Mouse (Mus musculus) T-helper 1 cell (primary cell): Measurements from ENCODE around the gene Glt8d2.

Experiments used
- in situ Hi-C: fragments of 300-600 bp; cut with MboI, MseI; formaldehyde crosslinking; loops from one replicate; pipeline ENCODE4 v1.15.1; 2025; ENCODE audit warnings: high pct_unique_total_duplicates

Gene Glt8d2

GRCm38 (mm10) chr10:82690494-82690893 is at the start of gene Glt8d2:
Gene Glt8d2, minus strand, starts transcription at chr10:82690650.
- in situ Hi-C loops: no loop called here

DNA sequence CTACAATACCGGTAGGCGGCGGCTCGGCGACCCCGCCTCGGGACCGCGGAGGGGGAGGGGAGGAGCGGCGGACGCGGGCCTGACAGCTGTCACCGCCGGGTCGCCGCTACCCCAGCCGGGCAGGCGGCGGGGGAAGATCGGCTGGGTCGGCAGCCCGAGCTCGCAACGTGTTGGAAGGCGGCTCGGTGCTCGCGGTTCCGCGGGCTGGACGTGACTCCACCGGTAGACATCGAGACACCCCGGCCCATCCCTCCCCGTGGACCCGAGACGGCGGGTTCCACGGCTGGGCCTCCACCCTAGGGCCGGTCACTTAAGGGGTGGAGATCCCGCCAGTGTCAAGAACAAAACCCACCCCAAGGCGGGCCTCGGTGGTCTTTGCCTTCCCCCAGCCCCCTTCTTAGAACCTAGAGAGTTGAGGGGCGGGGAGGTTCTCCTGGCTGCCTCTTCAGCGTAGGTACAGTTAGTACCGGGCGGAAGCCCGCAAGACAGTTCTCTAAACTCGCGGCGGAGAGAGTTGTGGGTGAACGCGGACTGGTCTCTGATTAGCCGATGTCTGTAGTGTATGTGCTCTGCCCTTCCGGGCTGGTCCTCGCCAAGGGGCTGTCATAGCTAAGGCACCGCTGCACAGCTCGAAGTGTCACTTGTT is 9.0 kb upstream of the Glt8d2 start:
- in situ Hi-C loops: loop anchor here (5.0 kb wide), 1 partner anchor 57 kb away; no protein-coding TSS in a partner anchor

GRCm38 (mm10) chr10:82698712-82699261 is 8.3 kb upstream of the Glt8d2 start:
- in situ Hi-C loops: loop anchor here (5.0 kb wide), 1 partner anchor 56 kb away; no protein-coding TSS in a partner anchor

- in situ Hi-C loops: loop anchor here (5.0 kb wide), 1 partner anchor 55 kb away; no protein-coding TSS in a partner anchor
Measured at GRCm38 (mm10) chr10:82697305-82697898, 7.0 kb upstream of the Glt8d2 start.

DNA sequence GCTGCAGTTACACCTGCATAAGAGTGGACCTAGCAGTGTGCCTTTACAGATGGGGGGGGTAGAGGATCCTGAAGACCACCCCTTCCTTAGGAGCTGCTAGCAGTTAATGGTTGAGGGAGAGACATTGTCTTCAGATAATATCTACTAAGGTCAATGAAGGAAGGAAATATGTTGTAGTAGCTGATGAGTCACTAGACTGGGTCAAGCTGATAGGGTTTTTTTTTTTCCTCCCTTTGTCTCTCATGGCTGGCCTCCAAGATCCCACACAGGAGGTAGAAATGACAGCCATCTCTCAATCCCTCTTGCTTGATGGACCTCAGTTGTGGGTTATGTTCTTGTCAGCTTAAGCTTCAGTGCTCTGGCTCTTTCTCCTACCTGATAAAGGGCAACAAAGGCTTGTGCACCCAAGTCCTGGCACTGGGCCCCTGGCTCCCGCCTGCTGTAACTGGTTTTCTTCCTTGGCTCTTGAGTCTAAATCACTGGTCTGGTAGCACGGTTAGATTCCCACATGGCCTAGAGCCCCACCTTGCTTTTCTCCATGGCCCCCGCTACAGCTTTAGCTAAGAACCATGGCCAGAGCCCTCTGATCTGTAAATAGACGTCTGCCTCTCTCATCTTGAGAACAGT is 6.1 kb upstream of the Glt8d2 start:
- in situ Hi-C loops: loop anchor here (5.0 kb wide), 1 partner anchor 54 kb away; no protein-coding TSS in a partner anchor

DNA sequence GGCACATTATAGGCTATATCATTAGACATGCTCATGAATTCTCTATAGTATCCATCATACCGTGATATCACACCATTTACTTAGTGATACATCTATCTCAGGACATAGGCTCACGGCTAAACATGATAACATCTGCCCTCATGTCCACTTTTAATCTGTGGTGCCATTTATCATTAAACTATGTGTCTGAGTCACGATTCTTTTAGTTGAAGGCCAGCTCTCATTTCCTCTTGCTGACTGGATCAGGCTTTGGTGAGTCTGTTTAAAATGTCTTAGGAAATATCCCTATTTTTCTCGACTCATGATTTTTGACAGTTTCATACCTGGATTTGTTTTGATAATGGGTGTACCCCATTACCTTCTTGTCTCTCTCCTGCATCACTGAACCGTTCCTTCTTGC is 5.5 kb upstream of the Glt8d2 start, which contains the start of gene Hcfc2:
Gene Hcfc2 (plus strand): TSS at position 205 of the 400 bp plus-strand sequence.
- in situ Hi-C loops: loop anchor here (5.0 kb wide), 1 partner anchor 54 kb away; no protein-coding TSS in a partner anchor

DNA sequence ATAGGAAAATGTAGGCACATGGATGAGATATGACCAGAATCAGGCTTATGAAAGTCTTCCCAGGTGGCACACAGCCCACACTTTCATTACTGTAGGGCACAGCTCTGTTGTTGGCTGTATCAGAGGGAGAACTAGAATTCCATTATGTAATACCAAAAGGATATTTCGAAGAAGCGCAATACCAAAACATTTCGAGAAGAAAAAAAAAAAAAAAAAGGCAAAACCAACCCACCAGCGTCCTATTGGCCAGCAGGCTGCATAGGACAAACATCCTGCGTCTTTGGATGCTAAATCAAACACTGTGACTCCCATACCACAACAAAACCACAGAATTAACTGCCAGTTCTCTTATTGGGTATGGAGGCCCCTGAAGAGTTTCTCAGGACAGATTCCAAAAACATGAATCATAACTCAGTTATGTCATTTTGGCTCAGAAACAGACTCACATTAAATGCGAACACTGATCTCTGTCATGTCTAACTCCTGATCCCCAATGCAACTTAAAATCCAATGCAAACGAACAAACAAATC is 704 bp downstream of the Glt8d2 start:
- in situ Hi-C loops: no loop called here

GRCm38 (mm10) chr10:82685440-82685839 is 5.0 kb downstream of the Glt8d2 start:
- in situ Hi-C loops: no loop called here

DNA sequence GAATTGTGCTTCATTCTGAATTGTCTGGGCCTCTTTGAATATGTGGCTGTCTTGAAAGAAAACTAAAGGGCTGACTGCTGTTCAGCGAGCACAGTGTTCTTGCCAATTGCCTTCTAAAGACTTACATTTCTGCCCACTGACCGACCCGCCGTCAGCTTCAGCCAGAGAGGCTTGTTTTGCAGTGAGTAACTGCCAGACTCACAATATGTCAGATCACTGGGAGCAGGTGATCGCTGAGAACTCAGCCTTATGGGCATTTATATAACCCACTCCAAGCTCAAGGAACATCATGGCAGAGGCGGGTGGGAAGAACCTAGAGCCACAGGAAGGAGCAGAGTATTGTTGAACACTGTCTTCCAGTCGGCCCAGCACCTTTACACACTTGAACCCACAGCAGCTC is 8.8 kb downstream of the Glt8d2 start:
- in situ Hi-C loops: no loop called here

DNA sequence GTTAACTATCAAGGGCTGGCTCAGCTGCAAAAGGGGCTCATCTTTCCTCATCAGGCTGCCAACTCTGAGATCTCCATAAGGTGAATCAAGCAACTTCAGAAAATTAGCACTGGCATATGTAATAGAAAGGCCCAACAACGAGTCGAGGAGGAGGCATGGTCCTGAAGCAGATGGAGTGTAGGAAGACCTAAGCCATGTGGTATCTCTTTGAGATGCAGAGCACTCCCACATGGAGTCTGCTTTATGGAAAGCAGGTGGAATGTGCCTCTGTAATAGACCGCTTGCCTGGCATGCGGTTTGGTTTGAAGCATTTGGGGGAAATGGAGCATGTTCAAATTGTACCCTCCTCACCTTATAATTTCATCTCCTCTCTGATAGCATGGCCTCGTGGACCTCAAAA is 9.7 kb downstream of the Glt8d2 start:
- in situ Hi-C loops: no loop called here

GRCm38 (mm10) chr10:82676949-82677348 is 13.5 kb downstream of the Glt8d2 start:
- in situ Hi-C loops: no loop called here

DNA sequence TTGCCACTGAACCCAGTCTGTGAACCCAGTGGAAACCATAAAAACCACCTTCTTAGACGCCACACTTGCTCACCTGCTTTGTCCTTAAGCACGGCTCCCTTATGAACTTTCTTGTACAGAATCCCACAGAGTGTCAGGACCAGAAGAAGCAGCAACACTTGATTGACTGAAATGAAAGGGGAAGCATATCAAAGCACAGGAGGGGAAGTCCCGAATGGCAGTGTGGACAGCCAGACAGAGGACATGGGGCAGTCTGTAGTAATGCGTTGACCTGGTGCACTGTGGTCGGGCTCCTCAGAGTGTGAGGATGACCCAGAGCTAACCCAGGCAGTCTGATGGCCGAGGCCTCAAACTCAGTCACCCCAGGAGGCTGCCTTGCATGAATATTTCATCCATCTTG is 20.2 kb downstream of the Glt8d2 start:
- in situ Hi-C loops: no loop called here

DNA sequence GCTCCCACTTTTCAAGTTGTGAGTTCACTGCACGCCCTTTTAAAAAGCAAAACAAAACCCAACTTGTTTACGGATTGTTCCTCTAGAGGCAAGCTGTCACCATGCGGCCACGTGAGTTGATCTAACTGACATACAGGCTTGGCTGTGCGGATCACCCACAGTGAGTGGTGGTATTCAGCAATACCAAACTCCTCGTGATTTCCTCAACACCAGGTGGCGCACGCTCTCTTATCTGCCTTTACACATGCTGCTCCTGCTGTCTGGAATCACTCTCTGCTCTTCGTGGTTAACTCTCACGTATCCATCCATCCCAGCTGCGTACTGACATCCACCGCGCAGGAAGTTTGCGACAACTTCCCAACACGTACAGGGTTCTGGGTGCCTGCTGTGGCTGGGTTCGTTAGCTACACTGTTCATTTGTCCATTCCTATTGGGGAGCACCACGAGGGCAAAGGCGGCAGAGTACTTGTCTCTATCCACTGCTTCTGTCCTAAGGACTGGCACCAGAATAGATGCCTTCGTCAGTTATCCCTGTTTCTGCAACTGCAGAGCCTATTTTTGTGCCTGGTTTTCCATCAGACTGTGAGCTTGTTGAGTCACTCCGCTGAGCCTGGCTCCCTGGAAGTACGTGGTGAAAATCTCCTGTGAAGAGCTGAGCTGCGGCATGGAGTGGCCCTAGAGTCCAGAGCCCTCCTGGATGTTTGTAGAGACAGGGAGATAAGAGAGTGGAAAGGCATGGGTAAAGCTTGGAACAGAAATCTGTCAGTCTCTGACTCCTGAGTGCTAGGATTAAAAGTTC is 23.8 kb downstream of the Glt8d2 start:
- in situ Hi-C loops: no loop called here

DNA sequence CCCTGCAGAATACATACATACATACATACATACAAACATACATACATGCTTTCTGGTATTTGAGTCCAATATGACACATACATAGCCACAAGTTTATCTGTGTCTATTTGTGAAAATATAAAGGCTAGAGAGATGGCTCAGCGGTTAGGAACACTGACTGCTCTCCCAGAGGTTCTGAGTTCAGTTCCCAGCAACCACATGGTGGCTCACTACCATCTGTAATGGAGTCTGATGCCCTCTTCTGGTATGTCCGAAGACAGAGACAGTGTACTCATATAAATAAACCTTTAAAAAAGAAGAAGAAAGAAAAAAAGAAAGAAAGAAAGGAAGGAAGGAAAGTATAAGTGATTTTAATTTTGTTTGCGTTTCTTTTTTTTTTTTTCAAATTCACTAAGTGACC is 24.5 kb downstream of the Glt8d2 start:
- in situ Hi-C loops: no loop called here

GRCm38 (mm10) chr10:82663289-82663688 is 27.2 kb downstream of the Glt8d2 start:
- in situ Hi-C loops: no loop called here

DNA sequence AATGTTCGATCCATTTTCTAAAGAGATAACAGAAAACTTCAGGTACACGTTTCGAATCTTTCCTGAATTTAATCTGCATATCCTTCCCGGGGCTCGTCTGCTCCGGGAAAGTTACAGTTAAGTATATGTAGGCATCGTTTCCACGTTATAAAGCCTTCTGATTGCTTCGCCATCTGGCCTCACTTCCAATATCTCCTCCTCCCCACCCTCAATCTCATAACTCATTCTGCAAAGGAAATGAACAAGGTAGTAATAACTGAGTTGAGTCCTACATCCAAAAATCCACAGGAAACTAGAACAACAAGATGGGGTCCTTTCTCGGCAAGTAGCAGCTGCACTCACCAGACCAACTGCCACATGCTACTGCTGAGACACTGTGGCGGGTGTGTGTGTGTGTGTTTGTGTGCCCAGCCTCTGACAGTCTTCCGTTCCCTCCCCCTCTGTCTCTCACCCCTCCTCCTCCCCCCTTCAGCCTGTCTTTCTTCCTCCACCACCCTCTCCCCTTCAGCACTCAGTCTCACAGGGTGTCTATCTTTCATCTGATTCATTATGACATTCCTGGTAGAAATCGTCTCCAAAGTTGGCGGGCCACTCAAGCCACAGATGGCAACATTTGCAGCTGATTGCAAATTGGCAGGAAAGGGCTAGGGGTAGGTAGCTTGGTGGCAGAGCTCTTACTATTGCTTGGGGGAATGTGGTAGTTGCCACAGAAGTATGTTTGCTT is 28.0 kb downstream of the Glt8d2 start:
- in situ Hi-C loops: no loop called here

DNA sequence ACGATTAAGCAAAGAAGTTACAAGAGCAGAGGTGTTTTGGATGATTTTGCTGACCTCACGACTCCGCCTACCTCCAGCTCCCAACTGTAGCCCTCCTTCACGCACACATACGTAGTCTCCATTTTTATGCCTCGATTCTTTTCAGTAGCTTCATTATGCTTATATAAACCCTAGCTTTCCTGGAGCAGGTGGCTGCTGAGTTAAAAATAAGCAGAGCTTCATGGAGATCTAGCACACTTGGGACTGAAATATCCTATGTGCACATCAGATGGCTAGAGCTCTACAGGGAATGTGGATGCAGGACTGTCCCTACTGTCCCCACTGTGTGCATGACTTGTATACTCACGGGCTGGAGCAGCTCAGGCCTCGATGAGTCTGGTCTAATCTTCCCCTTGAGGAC is 28.6 kb downstream of the Glt8d2 start:
- in situ Hi-C loops: no loop called here

GRCm38 (mm10) chr10:82654581-82654980 is 35.9 kb downstream of the Glt8d2 start:
- in situ Hi-C loops: no loop called here

DNA sequence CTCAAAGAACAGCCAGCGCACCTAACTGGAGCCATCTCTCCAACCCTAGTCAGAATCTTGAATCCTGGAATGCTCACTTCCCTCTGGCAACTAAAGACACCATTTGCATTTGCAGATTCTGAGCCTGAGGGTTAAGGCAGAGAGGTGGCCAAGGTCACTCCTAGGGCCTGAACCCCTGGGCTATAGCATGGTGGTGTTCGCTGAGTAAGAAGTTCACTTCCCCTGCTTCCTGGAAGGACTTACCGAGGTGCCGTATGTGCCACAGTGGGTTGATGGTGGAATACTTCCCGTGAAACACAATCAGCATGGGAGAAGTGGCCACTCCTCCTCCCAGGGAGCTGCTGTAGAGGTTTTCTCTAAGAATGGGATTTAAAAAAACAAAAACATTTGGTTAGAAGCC is 37.8 kb downstream of the Glt8d2 start:
- in situ Hi-C loops: no loop called here

GRCm38 (mm10) chr10:82651221-82651620 is 39.2 kb downstream of the Glt8d2 start:
- in situ Hi-C loops: no loop called here
